Mouse (Mus musculus) heart, postnatal 0 days (tissue): ENCODE measurements around the gene Zbtb42.

ENCODE experiments used
- CTCF ChIP-seq: IDR thresholded peaks from 2 replicates; pipeline ENCODE4 v1.5.1; 2016; ENCODE audit warnings: antibody characterized with exemption, control low read depth, low read depth
- EP300 ChIP-seq: IDR thresholded peaks from 2 replicates; pipeline ENCODE4 v1.6.1; 2016; ENCODE audit warnings: antibody characterized with exemption, low read depth

DNA sequence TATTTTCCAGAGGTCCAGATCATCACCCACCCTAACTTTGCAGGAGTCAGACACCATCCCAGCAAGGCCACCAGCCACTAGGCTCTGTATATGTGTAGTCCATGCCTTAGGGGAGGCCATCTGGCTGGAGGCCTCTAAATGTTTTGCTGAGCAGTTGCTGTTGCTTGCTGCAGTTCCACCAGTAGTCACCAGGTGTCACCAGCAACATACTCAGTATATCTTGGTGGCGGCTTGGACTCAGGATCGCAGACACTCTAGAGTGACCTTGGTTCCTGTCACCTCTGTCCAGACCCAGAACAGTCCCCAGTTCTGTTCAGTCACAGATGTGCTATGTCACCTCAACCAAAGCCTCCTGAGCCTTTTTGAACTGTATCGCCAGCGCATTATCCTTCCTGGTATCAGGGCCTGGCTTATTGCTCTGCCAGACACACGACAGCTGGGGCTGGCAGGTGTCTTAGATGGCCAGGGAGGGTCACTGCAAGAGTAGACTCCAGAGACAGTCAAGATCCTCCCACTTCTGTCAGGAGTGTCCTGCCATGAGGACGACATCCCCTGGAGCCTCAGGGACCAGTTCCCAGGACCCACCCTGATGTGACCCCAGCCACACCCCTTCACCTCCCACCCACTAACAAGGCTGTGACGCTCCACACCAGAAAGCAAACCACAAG lies 25.3 kb upstream of the Zbtb42 start:
- TF ChIP-seq CTCF, result peak; percentile 99
- TF ChIP-seq EP300, result no peak
